Comparison of ENCODE assay signal across 31 mouse cellular contexts in genomic region chr6:140591331-140591730, GRCm38 (mm10). TPM values are rescaled to one million over a fixed set of nuclear protein-coding genes. Genes with fewer than 3 reads are reported as not detected.
DNase-seq lines count a peak whose midpoint lies in the region; ATAC-seq lines count a peak whose summit lies in the region.
"Had no signal": no experiment of that assay in that cellular context is flagged by ENCODE, and none has a peak within 500 bp of the region (broad histone marks: within the 10 kb centered on the region; RNA-seq: fewer than 3 reads in every experiment).

No protein-coding gene starts in this region.

- ATAC-seq in embryonic facial prominence, embryonic 14.5 days (ENCODE audit: low read depth) = peak; percentile 34; the same call in 1 of the 2 replicates
- no peak for ATAC-seq in limb, embryonic 15.5 days (ENCODE audit: insufficient number of reproducible peaks, low FRiP score, low TSS enrichment, low read depth)
- no peak for ATAC-seq in hindbrain, embryonic 13.5 days (ENCODE audit: low FRiP score)
- ATAC-seq: CD4-positive, CD25-positive, alpha-beta regulatory T cell, adult 4 months; forebrain, embryonic 13.5 days; liver, embryonic 12.5 days; liver, postnatal 0 days had no signal

- no peak overlapping the region for H3K4me3 ChIP-seq in embryonic facial prominence, embryonic 14.5 days (ENCODE audit: low read depth, low read length)
- no peak overlapping the region for H3K4me3 ChIP-seq in embryonic facial prominence, embryonic 10.5 days
- no peak overlapping the region for H3K4me3 ChIP-seq in limb, embryonic 15.5 days
- no peak overlapping the region for H3K4me3 ChIP-seq in limb, embryonic 10.5 days
- no peak overlapping the region for H3K4me3 ChIP-seq in hindbrain, embryonic 13.5 days
- H3K4me3 ChIP-seq: embryonic facial prominence, embryonic 15.5 days; forebrain, embryonic 13.5 days; heart, embryonic 10.5 days; heart, embryonic 15.5 days; hindbrain, embryonic 12.5 days; limb, embryonic 12.5 days; liver, embryonic 12.5 days; megakaryocyte, embryonic 14.5 days; midbrain, embryonic 12.5 days; myocyte; neural tube, embryonic 12.5 days had no signal

- H3K36me3 ChIP-seq in embryonic facial prominence, embryonic 14.5 days (ENCODE audit: control insufficient read depth, insufficient read depth, low read length) = peaks cover 89% of the 10 kb centered on the region
- H3K36me3 ChIP-seq in embryonic facial prominence, embryonic 10.5 days (replicated peaks) = peaks cover 98% of the 10 kb centered on the region
- H3K36me3 ChIP-seq in limb, embryonic 15.5 days = peaks cover 75% of the 10 kb centered on the region
- H3K36me3 ChIP-seq in limb, embryonic 10.5 days = peaks cover 96% of the 10 kb centered on the region
- H3K36me3 ChIP-seq in hindbrain, embryonic 13.5 days = peaks cover 90% of the 10 kb centered on the region

- no peak overlapping the region for H3K27ac ChIP-seq in embryonic facial prominence, embryonic 14.5 days (replicated peaks; ENCODE audit: low read depth, low read length)
- H3K27ac ChIP-seq in embryonic facial prominence, embryonic 10.5 days (replicated peaks) = no peak overlapping the region
- H3K27ac ChIP-seq in limb, embryonic 15.5 days = peak overlapping the region; percentile 33; the same call in 1 of the 2 replicates
- no peak overlapping the region for H3K27ac ChIP-seq in limb, embryonic 10.5 days
- no peak overlapping the region for H3K27ac ChIP-seq in hindbrain, embryonic 13.5 days
- H3K27ac ChIP-seq: embryonic facial prominence, embryonic 15.5 days; forebrain, embryonic 13.5 days; heart, embryonic 10.5 days; heart, embryonic 15.5 days; hindbrain, embryonic 12.5 days; limb, embryonic 12.5 days; liver, embryonic 12.5 days; midbrain, embryonic 12.5 days; neural tube, embryonic 12.5 days had no signal

- no peak overlapping the region for H3K9ac ChIP-seq in embryonic facial prominence, embryonic 14.5 days (ENCODE audit: low read depth, low read length)
- H3K9ac ChIP-seq in limb, embryonic 15.5 days = no peak overlapping the region
- no peak overlapping the region for H3K9ac ChIP-seq in hindbrain, embryonic 13.5 days
- H3K9ac ChIP-seq: embryonic facial prominence, embryonic 15.5 days; forebrain, embryonic 13.5 days; heart, embryonic 15.5 days; hindbrain, embryonic 12.5 days; limb, embryonic 12.5 days; liver, embryonic 12.5 days; liver, postnatal 0 days; midbrain, embryonic 12.5 days; neural tube, embryonic 12.5 days had no signal

- no peaks in the 10 kb centered on the region for H3K9me3 ChIP-seq in embryonic facial prominence, embryonic 14.5 days (ENCODE audit: control insufficient read depth, low read length)
- H3K9me3 ChIP-seq in embryonic facial prominence, embryonic 10.5 days = no peaks in the 10 kb centered on the region
- no peaks in the 10 kb centered on the region for H3K9me3 ChIP-seq in limb, embryonic 15.5 days
- H3K9me3 ChIP-seq in limb, embryonic 10.5 days (replicated peaks) = no peaks in the 10 kb centered on the region
- H3K9me3 ChIP-seq in hindbrain, embryonic 13.5 days = no peaks in the 10 kb centered on the region
- H3K9me3 ChIP-seq: embryonic facial prominence, embryonic 15.5 days; forebrain, embryonic 13.5 days; heart, embryonic 10.5 days; heart, embryonic 15.5 days; hindbrain, embryonic 12.5 days; limb, embryonic 12.5 days; liver, embryonic 12.5 days; megakaryocyte, embryonic 14.5 days; midbrain, embryonic 12.5 days; neural tube, embryonic 12.5 days had no signal

- H3K4me2 ChIP-seq in embryonic facial prominence, embryonic 14.5 days (ENCODE audit: low read depth, low read length) = no peak overlapping the region
- H3K4me2 ChIP-seq in limb, embryonic 15.5 days = no peak overlapping the region
- no peak overlapping the region for H3K4me2 ChIP-seq in hindbrain, embryonic 13.5 days
- H3K4me2 ChIP-seq: embryonic facial prominence, embryonic 15.5 days; forebrain, embryonic 13.5 days; heart, embryonic 15.5 days; hindbrain, embryonic 12.5 days; limb, embryonic 12.5 days; liver, embryonic 12.5 days; midbrain, embryonic 12.5 days; neural tube, embryonic 12.5 days had no signal

- 74% methylated on average over 5 of the region's 5 CpGs for WGBS in embryonic facial prominence, embryonic 14.5 days
- WGBS in embryonic facial prominence, embryonic 10.5 days = 82% methylated on average over 5 of the region's 5 CpGs
- 42% methylated on average over 5 of the region's 5 CpGs for WGBS in limb, embryonic 15.5 days
- 85% methylated on average over 5 of the region's 5 CpGs for WGBS in limb, embryonic 10.5 days
- WGBS in hindbrain, embryonic 13.5 days = 93% methylated on average over 5 of the region's 5 CpGs

- H3K4me1 ChIP-seq in embryonic facial prominence, embryonic 14.5 days (ENCODE audit: control insufficient read depth, insufficient read depth, low read length) = no peaks in the 10 kb centered on the region
- no peaks in the 10 kb centered on the region for H3K4me1 ChIP-seq in embryonic facial prominence, embryonic 10.5 days
- H3K4me1 ChIP-seq in limb, embryonic 15.5 days = peaks cover 16% of the 10 kb centered on the region
- H3K4me1 ChIP-seq in limb, embryonic 10.5 days = no peaks in the 10 kb centered on the region
- no peaks in the 10 kb centered on the region for H3K4me1 ChIP-seq in hindbrain, embryonic 13.5 days (replicated peaks)
- H3K4me1 ChIP-seq: forebrain, embryonic 13.5 days; heart, embryonic 10.5 days; heart, embryonic 15.5 days; hindbrain, embryonic 12.5 days; limb, embryonic 12.5 days; liver, embryonic 12.5 days; megakaryocyte, embryonic 14.5 days; midbrain, embryonic 12.5 days; neural tube, embryonic 12.5 days had no signal

- H3K27me3 ChIP-seq in embryonic facial prominence, embryonic 14.5 days (replicated peaks; ENCODE audit: control insufficient read depth, insufficient read depth, low read length) = no peaks in the 10 kb centered on the region
- H3K27me3 ChIP-seq in embryonic facial prominence, embryonic 10.5 days (replicated peaks; ENCODE audit: low read depth, poor library complexity, severe bottlenecking) = no peaks in the 10 kb centered on the region
- no peaks in the 10 kb centered on the region for H3K27me3 ChIP-seq in limb, embryonic 15.5 days
- H3K27me3 ChIP-seq in limb, embryonic 10.5 days (ENCODE audit: low read depth, poor library complexity, severe bottlenecking) = no peaks in the 10 kb centered on the region
- H3K27me3 ChIP-seq in hindbrain, embryonic 13.5 days = no peaks in the 10 kb centered on the region
- H3K27me3 ChIP-seq: embryonic facial prominence, embryonic 15.5 days; forebrain, embryonic 13.5 days; heart, embryonic 15.5 days; hindbrain, embryonic 12.5 days; limb, embryonic 12.5 days; liver, embryonic 12.5 days; megakaryocyte, embryonic 14.5 days; midbrain, embryonic 12.5 days; neural tube, embryonic 12.5 days had no signal

- DNase-seq in embryonic facial prominence, embryonic 14.5 days (ENCODE audit: low spot score) = peak; percentile 53
- DNase-seq in embryonic facial prominence, embryonic 10.5 days (ENCODE audit: low spot score) = no peak
- no peak for DNase-seq in limb, embryonic 10.5 days (ENCODE audit: low spot score)
- peak; percentile 42 for DNase-seq in adrenal gland, postnatal 14 days
- peak; percentile 40 for DNase-seq in skeletal muscle tissue, adult 2 months (ENCODE audit: low read depth, low spot score)
- DNase-seq in cerebellum, postnatal 4 days (ENCODE audit: low spot score in 2 of 2) = no peak
- DNase-seq: cerebellum, adult 9-10 months; heart, adult 11 months; heart, postnatal 36 days; kidney, adult 11 months; kidney, postnatal 14 days; layer of hippocampus, adult 9-11 months; liver, postnatal 0 days; lung, postnatal 36 days; right cerebral cortex, postnatal 4 days; thymus, adult 2 months; thymus, postnatal 36 days had no signal

RNA-seq across cellular contexts. Expression of gene Aebp2, which starts 31.1 kb away (rescaled TPM):
- polyA plus RNA-seq in embryonic facial prominence, embryonic 14.5 days (2014; fragmentation: Nextera tagmentation; extraction: Ambion mirVana) = 18.1 and 18.7 TPM in 2 replicates
- polyA plus RNA-seq in embryonic facial prominence, embryonic 10.5 days (2016; fragmentation: Nextera tagmentation; extraction: Ambion mirVana) = 8.1 and 9.4 TPM in 2 replicates
- 14.4 and 17.1 TPM in 2 replicates for polyA plus RNA-seq in limb, embryonic 15.5 days (2015; fragmentation: Nextera tagmentation; extraction: Ambion mirVana)
- polyA plus RNA-seq in limb, embryonic 10.5 days (2016; fragmentation: Nextera tagmentation; extraction: Ambion mirVana) = 9.1 and 9.2 TPM in 2 replicates
- total RNA-seq in adrenal gland, postnatal 14 days (2021) = 52.3 and 52.8 TPM in 2 replicates
- 8.9 and 9.3 TPM in 2 replicates for polyA plus RNA-seq in hindbrain, embryonic 13.5 days (2015; fragmentation: Nextera tagmentation; extraction: Ambion mirVana)

Comparison
In these comparisons a context has a peak if more than half of its experiments do, and no peak if none do; other contexts are left out.
1. DNase-seq: peak in embryonic facial prominence, embryonic 14.5 days (single experiment), adrenal gland, postnatal 14 days (single experiment) and skeletal muscle tissue, adult 2 months (single experiment); none in embryonic facial prominence, embryonic 10.5 days (single experiment), limb, embryonic 10.5 days (single experiment) and cerebellum, postnatal 4 days (0 of 2).